Mouse (Mus musculus) kidney, embryonic 15.5 days (tissue): ENCODE data around the gene Dhh. TPM values are rescaled to one million over a fixed set of nuclear protein-coding genes. Genes with fewer than 3 reads are reported as not detected.

Experiments used
- ATAC-seq: fragments of 200-750 bp; cut with Nextera tagmentation; replicated peaks from 2 replicates; pipeline ENCODE4 v1.8.0; 2017; ENCODE audit warnings: moderate TSS enrichment; ENCODE audit not compliant: low FRiP score
- H3K27ac ChIP-seq: fragments of 300-500 bp; sonication (generic); 2 replicates; pipeline ENCODE4 v1.5.1; 2015; ENCODE audit warnings: mild to moderate bottlenecking, inconsistent platforms
- H3K27me3 ChIP-seq: fragments of 300-500 bp; sonication (generic); 2 replicates; pipeline ENCODE4 v1.6.1; 2015; ENCODE audit warnings: inconsistent platforms
- H3K36me3 ChIP-seq: fragments of 300-500 bp; sonication (generic); 2 replicates; pipeline ENCODE4 v1.6.1; 2015; ENCODE audit warnings: inconsistent platforms
- H3K4me1 ChIP-seq: fragments of 300-500 bp; sonication (generic); 2 replicates; pipeline ENCODE4 v1.6.1; 2015; ENCODE audit warnings: inconsistent platforms
- H3K4me2 ChIP-seq: fragments of 300-500 bp; sonication (generic); 2 replicates; pipeline ENCODE4 v1.6.1; 2015; ENCODE audit warnings: moderate library complexity, mild to moderate bottlenecking, inconsistent platforms
- H3K4me3 ChIP-seq: fragments of 300-500 bp; sonication (generic); replicated peaks from 2 replicates; pipeline ENCODE4 v1.5.1; 2015; ENCODE audit warnings: mild to moderate bottlenecking, inconsistent platforms
- H3K9ac ChIP-seq: fragments of 300-500 bp; sonication (generic); 2 replicates; pipeline ENCODE4 v1.6.1; 2015; ENCODE audit warnings: mild to moderate bottlenecking, inconsistent platforms
- H3K9me3 ChIP-seq: fragments of 300-500 bp; sonication (generic); replicated peaks from 2 replicates; pipeline ENCODE4 v1.6.1; 2016; ENCODE audit warnings: inconsistent platforms
- WGBS: fragments of 180-500 bp; shearing (Covaris S2); methylation state at CpG from one replicate; pipeline ENCODE4 v1.1.7; 2015; ENCODE audit warnings: mixed read lengths; 5-methylcytosine and 5-hydroxymethylcytosine counted together
- polyA plus RNA-seq: library from polyadenylated mRNA; unstranded; fragments of >200 nt; fragmentation: Nextera tagmentation; extraction: Ambion mirVana; gene quantifications from 2 replicates; pipeline ENCODE4 v1.2.1, GENCODE M21; 2015

Gene Dhh
- polyA plus RNA-seq, 1 experiment from 2014 or later, result 2.0 TPM

GRCm38 (mm10) chr15:98869342-98870178 is 28.8 kb downstream of the Dhh start:
- WGBS, result 6% methylated on average over 8 of the region's 8 CpGs
- peaks cover 22% of the 10 kb centered on the region for H3K36me3 ChIP-seq
- no peaks in the 10 kb centered on the region for H3K27me3 ChIP-seq
- H3K9ac ChIP-seq, result peak overlapping the region; percentile 99
- peak overlapping the region; percentile 97 for H3K4me2 ChIP-seq
- H3K4me3 ChIP-seq, result peak overlapping the region; percentile 99
- ATAC-seq, result no peak
- no peaks in the 10 kb centered on the region for H3K9me3 ChIP-seq
- peaks cover 42% of the 10 kb centered on the region for H3K4me1 ChIP-seq
- peak overlapping the region; percentile 98 for H3K27ac ChIP-seq

DNA sequence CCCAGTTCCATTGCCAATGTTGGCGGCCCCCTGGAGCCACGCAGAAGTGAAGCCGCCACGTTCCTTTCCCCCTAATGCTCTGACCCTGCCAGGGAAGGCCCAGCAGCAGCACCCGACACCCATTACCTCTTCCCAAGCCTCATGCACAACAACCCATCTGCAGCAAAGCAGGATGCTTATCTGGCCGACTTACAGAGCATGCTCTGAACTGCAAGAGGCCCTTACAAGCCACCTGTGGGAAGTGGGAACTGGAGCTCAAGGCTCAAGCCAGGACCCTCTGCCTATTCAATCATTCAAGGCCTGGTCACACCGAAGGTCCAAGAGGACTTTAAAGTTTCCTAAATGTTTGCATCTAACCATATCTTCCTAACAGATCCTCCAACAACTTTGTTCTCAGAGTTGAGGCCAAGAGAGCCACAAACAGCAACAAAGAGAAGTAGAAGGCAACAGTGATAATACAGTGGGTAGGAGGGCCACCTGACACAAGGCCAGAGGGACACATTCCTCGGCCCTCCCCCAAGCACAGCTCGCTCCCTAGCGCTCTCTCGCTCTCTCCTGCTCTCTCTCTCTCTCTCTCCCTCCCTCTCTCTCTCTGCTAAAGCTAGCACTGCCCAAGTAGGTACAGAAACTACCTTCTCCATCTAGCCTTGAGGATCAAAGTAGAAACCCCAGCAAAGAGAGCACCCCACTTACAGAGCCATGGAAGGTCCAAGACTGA is 29.8 kb downstream of the Dhh start:
- Histone ChIP-seq H3K27ac (peak overlapping the region; percentile 98; the same call in 1 of the 2 replicates), H3K4me1 (peaks cover 42% of the 10 kb centered on the region), H3K9ac (peak overlapping the region; percentile 99), H3K9me3 (no peaks in the 10 kb centered on the region), H3K27me3 (no peaks in the 10 kb centered on the region), H3K4me2 (peak overlapping the region; percentile 97), H3K4me3 (peak overlapping the region; percentile 99), H3K36me3 (peaks cover 32% of the 10 kb centered on the region)
- 32% methylated on average over 11 of the region's 11 CpGs for WGBS
- no peak for ATAC-seq

DNA sequence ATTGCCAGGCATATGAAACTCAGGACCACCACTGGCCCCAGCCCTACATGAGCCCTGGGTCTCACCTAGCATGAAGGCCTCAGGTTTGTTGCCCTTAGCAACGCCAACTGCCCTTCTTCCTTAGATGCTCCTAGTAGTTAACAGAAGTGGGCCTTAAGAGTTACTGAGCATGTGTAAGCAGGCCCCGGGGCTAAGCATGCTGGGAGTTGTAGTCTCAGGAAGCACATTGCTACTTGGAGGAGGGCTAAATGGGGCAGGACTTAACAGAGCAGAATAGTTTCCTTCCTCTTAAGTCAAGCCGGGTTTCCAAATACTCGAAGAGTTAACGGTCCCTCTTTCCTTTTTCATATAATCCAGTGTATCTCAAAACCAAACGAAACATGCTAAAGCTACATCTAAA is 31.0 kb downstream of the Dhh start:
- peak overlapping the region; percentile 97 for H3K4me2 ChIP-seq
- H3K27ac ChIP-seq, result no peak overlapping the region
- WGBS, result 54% methylated on average over 6 of the region's 6 CpGs
- no peaks in the 10 kb centered on the region for H3K27me3 ChIP-seq
- no peak overlapping the region for H3K9ac ChIP-seq
- peaks cover 33% of the 10 kb centered on the region for H3K4me1 ChIP-seq
- no peak for ATAC-seq
- peaks cover 44% of the 10 kb centered on the region for H3K36me3 ChIP-seq
- 0 out of 2 replicates have a peak overlapping the region, but pooled peaks have one; percentile 99 for H3K4me3 ChIP-seq
- no peaks in the 10 kb centered on the region for H3K9me3 ChIP-seq

- no peak for ATAC-seq
- Histone ChIP-seq H3K4me2 (no peak overlapping the region), H3K36me3 (peaks cover 52% of the 10 kb centered on the region), H3K9ac (no peak overlapping the region), H3K27ac (no peak overlapping the region), H3K4me1 (peaks cover 33% of the 10 kb centered on the region), H3K4me3 (no peak overlapping the region), H3K9me3 (no peaks in the 10 kb centered on the region), H3K27me3 (no peaks in the 10 kb centered on the region)
- WGBS, result 93% methylated on average over 5 of the region's 5 CpGs
These were observed 31.8 kb downstream of the Dhh start for GRCm38 (mm10) chr15:98866501-98866900.

DNA sequence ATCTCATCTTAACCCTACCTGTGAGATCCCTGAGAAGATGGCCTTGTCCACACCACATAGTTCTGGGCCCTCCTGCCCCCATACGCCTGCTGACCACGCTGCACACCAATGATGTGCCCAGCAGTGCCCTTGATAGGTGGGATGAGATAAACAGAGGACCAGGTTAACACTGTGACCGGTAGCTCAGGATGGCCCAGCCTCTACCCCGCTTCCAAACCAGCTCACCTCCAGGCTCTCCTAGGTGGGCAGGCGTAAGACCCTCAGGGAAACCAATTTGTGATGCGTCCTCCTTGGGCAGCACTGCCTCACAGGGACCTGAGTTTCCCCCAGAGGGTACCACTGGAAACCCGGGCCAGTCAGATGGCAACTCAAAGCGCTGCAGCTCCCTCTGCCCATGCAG is 32.6 kb downstream of the Dhh start:
- H3K4me2 ChIP-seq, result no peak overlapping the region
- 98% methylated on average over 8 of the region's 8 CpGs for WGBS
- no peak overlapping the region for H3K27ac ChIP-seq
- H3K9me3 ChIP-seq, result no peaks in the 10 kb centered on the region
- peaks cover 60% of the 10 kb centered on the region for H3K36me3 ChIP-seq
- H3K4me1 ChIP-seq, result peaks cover 33% of the 10 kb centered on the region
- no peak overlapping the region for H3K9ac ChIP-seq
- no peak overlapping the region for H3K4me3 ChIP-seq
- H3K27me3 ChIP-seq, result no peaks in the 10 kb centered on the region
- ATAC-seq, result no peak

DNA sequence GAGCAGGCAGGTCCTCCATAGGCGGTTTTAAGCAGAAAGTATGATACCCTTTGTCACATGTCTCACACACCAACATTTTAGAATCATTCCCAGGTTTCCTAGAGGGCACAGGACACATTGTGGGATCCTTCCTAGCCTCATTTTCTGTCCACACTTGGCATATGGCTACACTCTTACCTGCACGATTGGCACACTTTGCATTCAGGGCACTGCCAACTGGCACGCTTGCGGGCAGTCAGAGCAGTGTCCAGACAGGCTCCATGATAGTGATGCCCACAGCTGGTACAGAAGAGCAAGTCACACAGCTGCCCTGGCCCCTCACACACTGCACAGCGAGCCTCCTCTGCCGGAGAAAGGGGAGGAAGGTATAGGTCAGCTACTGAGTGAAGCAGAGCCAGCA is 33.4 kb downstream of the Dhh start:
- WGBS, result 94% methylated on average over 6 of the region's 6 CpGs
- Histone ChIP-seq H3K27me3 (no peaks in the 10 kb centered on the region), H3K36me3 (peaks cover 68% of the 10 kb centered on the region), H3K4me1 (peaks cover 30% of the 10 kb centered on the region), H3K4me2 (no peak overlapping the region), H3K9ac (no peak overlapping the region), H3K9me3 (no peaks in the 10 kb centered on the region), H3K27ac (no peak overlapping the region), H3K4me3 (no peak overlapping the region)
- ATAC-seq, result no peak

DNA sequence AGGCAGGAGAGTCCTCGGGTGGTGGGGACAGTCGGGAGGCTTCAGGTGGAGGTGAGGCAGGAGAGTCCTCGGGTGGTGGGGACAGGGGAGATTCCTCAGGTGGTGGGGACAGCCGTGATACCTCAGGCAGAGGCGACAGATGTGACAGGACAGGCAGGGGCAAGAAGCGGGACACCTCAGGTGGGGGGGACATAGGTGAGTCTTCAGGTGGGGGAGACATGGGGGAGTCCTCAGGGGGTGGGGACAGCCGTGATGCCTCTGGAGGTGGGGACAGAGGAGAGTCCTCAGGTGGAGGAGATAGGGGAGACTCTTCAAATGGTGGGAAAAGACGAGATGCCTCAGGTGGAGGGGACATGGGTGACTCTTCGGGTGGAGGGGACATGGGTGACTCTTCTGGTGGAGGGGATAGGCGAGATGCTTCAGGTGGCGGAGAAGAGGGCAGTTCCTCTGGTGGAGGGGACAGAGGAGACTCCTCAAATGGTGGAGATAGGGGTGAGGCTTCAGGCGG is 34.8 kb downstream of the Dhh start:
- Histone ChIP-seq H3K4me1 (peaks cover 16% of the 10 kb centered on the region), H3K4me2 (no peak overlapping the region), H3K4me3 (no peak overlapping the region), H3K27me3 (no peaks in the 10 kb centered on the region), H3K36me3 (peaks cover 82% of the 10 kb centered on the region), H3K9me3 (no peaks in the 10 kb centered on the region), H3K9ac (no peak overlapping the region), H3K27ac (no peak overlapping the region)
- 87% methylated on average over 12 of the region's 12 CpGs for WGBS
- ATAC-seq, result no peak

- Histone ChIP-seq H3K9ac (no peak overlapping the region), H3K4me2 (no peak overlapping the region), H3K36me3 (peaks cover 99% of the 10 kb centered on the region), H3K9me3 (no peaks in the 10 kb centered on the region), H3K27ac (no peak overlapping the region), H3K4me3 (no peak overlapping the region), H3K4me1 (peaks cover under 1% of the 10 kb centered on the region; the same call in 1 of the 2 replicates), H3K27me3 (no peaks in the 10 kb centered on the region)
- WGBS, result 86% methylated on average over 21 of the region's 21 CpGs
- ATAC-seq, result no peak
These were observed 36.5 kb downstream of the Dhh start for GRCm38 (mm10) chr15:98861701-98862410.

- Histone ChIP-seq H3K4me2 (no peak overlapping the region), H3K4me1 (no peaks in the 10 kb centered on the region), H3K9ac (no peak overlapping the region), H3K36me3 (peaks cover 100% of the 10 kb centered on the region), H3K4me3 (no peak overlapping the region), H3K9me3 (no peaks in the 10 kb centered on the region), H3K27ac (no peak overlapping the region), H3K27me3 (no peaks in the 10 kb centered on the region)
- 93% methylated on average over 18 of the region's 18 CpGs for WGBS
- ATAC-seq, result no peak
These were observed 37.4 kb downstream of the Dhh start for GRCm38 (mm10) chr15:98860921-98861320.

DNA sequence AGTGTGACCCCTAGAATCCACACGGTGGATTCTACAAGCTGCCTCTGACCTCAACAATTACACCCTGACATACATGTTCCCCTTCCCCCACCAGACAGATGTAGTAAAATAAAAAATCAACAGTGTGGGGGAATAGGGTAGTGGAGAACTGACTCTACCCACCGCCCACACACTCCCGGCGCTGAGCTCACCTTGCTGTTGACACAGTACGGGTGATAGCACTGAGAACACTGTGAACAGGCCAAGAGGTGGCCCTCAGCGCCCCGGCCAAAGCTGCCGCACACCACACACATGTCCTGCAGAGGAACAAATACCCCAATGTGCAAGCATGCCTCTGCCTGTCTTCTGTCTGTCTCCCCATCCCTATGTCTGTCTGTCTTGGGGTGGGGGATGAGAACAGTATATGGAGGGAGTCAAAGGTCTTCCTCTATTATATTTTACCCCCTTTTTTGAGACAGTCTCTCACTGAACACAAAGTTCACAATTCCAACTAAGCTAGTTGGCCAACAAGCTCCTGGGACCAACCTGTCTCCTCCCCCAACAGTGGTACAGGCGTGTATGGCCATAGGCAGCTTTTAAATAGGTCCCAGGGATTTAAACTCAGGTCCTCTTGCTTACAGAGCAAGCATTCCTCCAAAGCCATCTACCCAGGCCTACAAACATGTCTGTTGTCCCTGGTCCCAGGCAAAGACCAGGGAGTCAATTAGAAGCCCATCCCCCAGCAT is 38.9 kb downstream of the Dhh start:
- Histone ChIP-seq H3K27me3 (no peaks in the 10 kb centered on the region), H3K9ac (no peak overlapping the region), H3K4me3 (no peak overlapping the region), H3K4me2 (no peak overlapping the region), H3K4me1 (no peaks in the 10 kb centered on the region), H3K9me3 (no peaks in the 10 kb centered on the region), H3K27ac (no peak overlapping the region), H3K36me3 (peaks cover 100% of the 10 kb centered on the region)
- 69% methylated on average over 9 of the region's 9 CpGs for WGBS
- ATAC-seq, result no peak

- WGBS, result 93% methylated on average over 16 of the region's 16 CpGs
- H3K36me3 ChIP-seq, result peaks cover 100% of the 10 kb centered on the region
- H3K27me3 ChIP-seq, result no peaks in the 10 kb centered on the region
- H3K4me1 ChIP-seq, result no peaks in the 10 kb centered on the region
- no peak overlapping the region for H3K4me3 ChIP-seq
- no peak for ATAC-seq
- no peak overlapping the region for H3K27ac ChIP-seq
- H3K4me2 ChIP-seq, result no peak overlapping the region
- no peak overlapping the region for H3K9ac ChIP-seq
- no peaks in the 10 kb centered on the region for H3K9me3 ChIP-seq
These were observed 44.1 kb downstream of the Dhh start for GRCm38 (mm10) chr15:98854214-98854613.
